Mouse (Mus musculus) liver, adult (tissue): ENCODE data around the gene Tctn3.

Experiments
- GATA4 ChIP-seq: IDR thresholded peaks from 2 replicates; pipeline ENCODE4 v1.6.1; 2014; ENCODE audit warnings: mild to moderate bottlenecking, low read length; ENCODE audit not compliant: insufficient replicate concordance

The Tctn3 gene

DNA sequence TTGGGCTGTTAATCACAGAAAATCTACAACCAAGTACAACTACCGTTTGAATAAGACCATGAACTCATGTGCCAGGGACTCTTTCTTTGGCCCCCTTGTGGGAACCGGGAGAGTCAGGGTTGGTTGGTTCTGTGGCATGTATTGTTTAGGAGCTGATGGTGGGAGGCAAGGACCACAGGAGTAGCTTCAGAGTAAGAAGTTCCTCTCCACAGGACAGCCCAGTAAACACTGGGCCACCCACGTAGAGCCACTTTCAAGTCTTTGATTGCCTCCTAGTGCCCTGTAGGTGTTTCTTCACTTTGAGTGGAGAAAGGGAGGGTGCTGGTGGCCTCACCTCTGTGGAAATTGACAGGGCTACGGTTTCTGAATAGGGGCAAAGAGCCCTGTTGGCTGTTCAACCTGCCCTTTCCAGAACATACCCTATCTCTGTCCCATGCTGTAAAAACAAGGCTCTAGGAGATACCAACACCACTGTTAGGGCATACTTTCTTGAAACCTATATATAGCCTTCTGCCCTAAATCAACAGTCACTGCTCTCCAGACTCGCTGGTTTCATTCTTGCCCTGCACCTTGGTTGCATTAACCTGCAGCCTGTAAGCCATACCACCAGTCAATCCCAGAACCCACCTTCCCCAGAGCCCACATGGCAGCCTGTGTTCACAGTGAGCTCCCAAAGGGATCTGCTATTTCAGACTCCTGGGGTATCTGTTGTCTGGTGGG, 63.1 kb downstream of the Tctn3 start:
- TF ChIP-seq GATA4, result no peak

- no peak for TF ChIP-seq GATA4
Measured at GRCm38 (mm10) chr19:40548386-40548785, 63.6 kb downstream of the Tctn3 start.
